Mouse (Mus musculus) midbrain, embryonic 16.5 days (tissue): ENCODE measurements around the gene Kdm1b. TPM values are rescaled to one million over a fixed set of nuclear protein-coding genes. Genes with fewer than 3 reads are reported as not detected.

Experiments
- ATAC-seq: fragments of 200-750 bp; cut with Nextera tagmentation; 2 replicates; pipeline ENCODE4 v1.8.0; 2017; ENCODE audit warnings: moderate TSS enrichment
- H3K27ac ChIP-seq: fragments of 300-500 bp; sonication (generic); 2 replicates; pipeline ENCODE4 v1.5.1; 2014; ENCODE audit warnings: mild to moderate bottlenecking, low read length, mixed read lengths
- H3K27me3 ChIP-seq: fragments of 300-500 bp; sonication (generic); 2 replicates; pipeline ENCODE4 v1.6.1; 2014; ENCODE audit warnings: low read depth, low read length, mixed read lengths; ENCODE audit not compliant: control insufficient read depth, insufficient read depth
- H3K36me3 ChIP-seq: fragments of 300-500 bp; sonication (generic); 2 replicates; pipeline ENCODE4 v1.6.1; 2014; ENCODE audit warnings: mild to moderate bottlenecking, low read length, moderate library complexity, mixed read lengths; ENCODE audit not compliant: control insufficient read depth, insufficient read depth
- H3K4me1 ChIP-seq: fragments of 300-500 bp; sonication (generic); 2 replicates; pipeline ENCODE4 v1.6.1; 2014; ENCODE audit warnings: mild to moderate bottlenecking, low read length, mixed read lengths; ENCODE audit not compliant: control insufficient read depth, insufficient read depth
- H3K4me2 ChIP-seq: fragments of 300-500 bp; sonication (generic); 2 replicates; pipeline ENCODE4 v1.6.1; 2014; ENCODE audit warnings: mild to moderate bottlenecking, low read length, mixed read lengths
- H3K4me3 ChIP-seq: fragments of 300-500 bp; sonication (generic); 2 replicates; pipeline ENCODE4 v1.5.1; 2014; ENCODE audit warnings: low read depth, mild to moderate bottlenecking, low read length, moderate library complexity, mixed read lengths
- H3K9ac ChIP-seq: fragments of 300-500 bp; sonication (generic); 2 replicates; pipeline ENCODE4 v1.6.1; 2014; ENCODE audit warnings: low read depth, low read length, mixed read lengths
- H3K9me3 ChIP-seq: fragments of 300-500 bp; sonication (generic); replicated peaks from 2 replicates; pipeline ENCODE4 v1.6.1; 2014; ENCODE audit warnings: mild to moderate bottlenecking, low read length, mixed read lengths; ENCODE audit not compliant: control insufficient read depth, poor library complexity, severe bottlenecking
- WGBS: fragments of 180-500 bp; shearing (Covaris S2); extraction: QIAGEN DNeasy Blood & Tissue Kit; methylation state at CpG from one replicate; pipeline ENCODE4 v1.1.7; 2014; 5-methylcytosine and 5-hydroxymethylcytosine counted together
- polyA plus RNA-seq: library from polyadenylated mRNA; unstranded; fragments of >200 nt; fragmentation: Nextera tagmentation; extraction: Ambion mirVana; gene quantifications from 2 replicates; pipeline ENCODE4 v1.2.1, GENCODE M21; 2015

Gene Kdm1b
- polyA plus RNA-seq, 1 experiment from 2014 or later: 22.2 TPM

DNA sequence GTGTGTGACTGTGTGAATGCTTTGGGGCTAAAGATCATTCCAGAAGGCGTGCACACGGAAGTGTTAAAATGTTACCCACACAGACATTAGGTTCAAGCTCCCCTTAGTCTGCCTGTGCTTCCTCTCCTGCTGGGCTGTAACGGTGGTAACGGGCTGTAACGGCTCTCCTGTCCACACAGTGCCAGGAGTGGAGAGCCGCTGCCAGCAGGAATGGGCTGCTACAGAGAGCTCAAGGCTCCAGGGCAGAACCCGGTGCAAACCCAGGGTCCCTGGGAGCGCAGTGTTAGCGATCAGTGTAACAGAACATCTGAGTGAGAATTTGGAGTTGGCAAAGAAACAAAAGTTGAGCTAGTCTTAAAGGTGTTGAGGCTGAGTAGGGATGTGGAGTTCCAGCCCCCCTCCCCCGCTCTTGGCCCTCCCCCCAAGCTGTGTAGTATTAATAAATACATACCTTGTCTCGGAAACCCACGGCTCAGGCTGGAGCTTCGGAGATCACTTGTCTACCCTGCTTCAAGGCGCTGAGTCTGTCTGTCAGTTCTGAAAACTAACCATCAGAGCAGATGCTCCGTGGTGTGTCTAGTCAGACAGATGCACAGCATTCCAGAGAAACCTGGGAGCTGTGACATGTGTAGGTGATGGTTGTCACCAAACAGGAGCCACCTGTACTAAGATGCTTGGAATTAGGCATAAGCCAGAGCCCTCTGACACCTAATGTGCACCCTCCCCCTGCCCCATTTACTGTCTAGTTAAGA, 27.2 kb downstream of the Kdm1b start:
- Histone ChIP-seq H3K9me3 (no peaks in the 10 kb centered on the region), H3K4me2 (no peak overlapping the region), H3K27ac (no peak overlapping the region), H3K4me1 (no peaks in the 10 kb centered on the region), H3K27me3 (no peaks in the 10 kb centered on the region), H3K36me3 (peaks cover 15% of the 10 kb centered on the region), H3K9ac (no peak overlapping the region), H3K4me3 (no peak overlapping the region)
- 84% methylated on average over 15 of the region's 15 CpGs for WGBS
- ATAC-seq: no peak

- Histone ChIP-seq H3K27ac (no peak overlapping the region), H3K27me3 (no peaks in the 10 kb centered on the region), H3K4me2 (no peak overlapping the region), H3K36me3 (peaks cover 15% of the 10 kb centered on the region), H3K9ac (no peak overlapping the region), H3K9me3 (no peaks in the 10 kb centered on the region), H3K4me3 (no peak overlapping the region), H3K4me1 (no peaks in the 10 kb centered on the region)
- 96% methylated on average over 13 of the region's 13 CpGs for whole genome bisulfite sequencing
- ATAC-seq: no peak
Observed at GRCm38 (mm10) chr13:47071871-47072270, 28.6 kb downstream of the Kdm1b start.

DNA sequence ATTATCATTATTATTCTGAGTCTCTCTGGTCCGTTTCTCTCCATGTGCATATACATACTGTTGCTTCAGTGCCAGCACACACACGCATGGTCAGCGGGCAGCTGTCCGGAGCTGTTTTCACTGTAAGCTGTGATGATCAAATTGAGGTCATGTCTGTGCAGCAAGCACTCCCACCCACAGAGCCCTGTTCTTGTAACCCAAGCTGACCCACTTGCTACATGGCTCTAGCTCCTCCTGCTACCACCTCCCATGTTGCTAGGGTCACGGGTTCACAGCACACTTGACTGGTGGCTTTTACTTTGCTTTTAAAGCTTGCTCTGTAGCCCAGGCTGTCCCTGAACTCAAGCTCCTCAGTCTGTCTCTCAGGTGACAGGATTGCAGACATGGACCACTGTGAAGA, 29.2 kb downstream of the Kdm1b start:
- Histone ChIP-seq H3K9ac (no peak overlapping the region), H3K27me3 (no peaks in the 10 kb centered on the region), H3K4me2 (no peak overlapping the region), H3K9me3 (no peaks in the 10 kb centered on the region), H3K4me1 (no peaks in the 10 kb centered on the region), H3K4me3 (no peak overlapping the region), H3K36me3 (peaks cover 16% of the 10 kb centered on the region), H3K27ac (no peak overlapping the region)
- no peak for ATAC-seq
- 93% methylated on average over 5 of the region's 5 CpGs for WGBS

GRCm38 (mm10) chr13:47076156-47076555, 32.9 kb downstream of the Kdm1b start:
- no peak overlapping the region for H3K4me3 ChIP-seq
- no peak for ATAC-seq
- H3K4me1 ChIP-seq: no peaks in the 10 kb centered on the region
- no peaks in the 10 kb centered on the region for H3K9me3 ChIP-seq
- no peak overlapping the region for H3K27ac ChIP-seq
- H3K36me3 ChIP-seq: peaks cover 31% of the 10 kb centered on the region
- H3K27me3 ChIP-seq: no peaks in the 10 kb centered on the region
- H3K9ac ChIP-seq: no peak overlapping the region
- no peak overlapping the region for H3K4me2 ChIP-seq
- 90% methylated on average over 5 of the region's 5 CpGs for WGBS

DNA sequence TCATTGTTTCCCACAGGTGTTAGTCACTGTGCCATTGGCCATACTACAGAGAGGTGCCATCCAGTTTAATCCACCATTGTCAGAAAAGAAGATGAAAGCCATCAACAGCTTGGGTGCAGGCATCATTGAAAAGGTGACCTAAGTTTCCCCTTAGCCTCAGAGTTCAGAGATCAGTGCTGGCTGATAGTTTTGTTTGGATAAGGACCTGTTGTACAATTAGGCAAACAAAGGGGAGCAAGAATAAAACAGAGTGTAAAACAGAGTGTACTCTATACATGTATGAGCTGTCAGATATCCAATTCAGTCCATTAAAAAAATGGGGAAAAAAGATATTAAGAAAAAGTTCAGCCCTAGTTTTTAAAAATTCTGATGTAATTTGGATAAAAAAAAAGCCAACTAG, 34.1 kb downstream of the Kdm1b start:
- Histone ChIP-seq H3K4me3 (no peak overlapping the region), H3K4me2 (no peak overlapping the region), H3K36me3 (peaks cover 32% of the 10 kb centered on the region), H3K27ac (no peak overlapping the region), H3K9me3 (no peaks in the 10 kb centered on the region), H3K9ac (no peak overlapping the region), H3K27me3 (no peaks in the 10 kb centered on the region), H3K4me1 (no peaks in the 10 kb centered on the region)
- ATAC-seq: no peak

- no peaks in the 10 kb centered on the region for H3K4me1 ChIP-seq
- WGBS: 70% methylated on average over 5 of the region's 5 CpGs
- no peak overlapping the region for H3K4me3 ChIP-seq
- H3K27ac ChIP-seq: no peak overlapping the region
- H3K9ac ChIP-seq: no peak overlapping the region
- no peak overlapping the region for H3K4me2 ChIP-seq
- H3K9me3 ChIP-seq: no peaks in the 10 kb centered on the region
- ATAC-seq: no peak
- H3K27me3 ChIP-seq: no peaks in the 10 kb centered on the region
- H3K36me3 ChIP-seq: peaks cover 32% of the 10 kb centered on the region
Observed at GRCm38 (mm10) chr13:47078799-47079198, 35.5 kb downstream of the Kdm1b start.

DNA sequence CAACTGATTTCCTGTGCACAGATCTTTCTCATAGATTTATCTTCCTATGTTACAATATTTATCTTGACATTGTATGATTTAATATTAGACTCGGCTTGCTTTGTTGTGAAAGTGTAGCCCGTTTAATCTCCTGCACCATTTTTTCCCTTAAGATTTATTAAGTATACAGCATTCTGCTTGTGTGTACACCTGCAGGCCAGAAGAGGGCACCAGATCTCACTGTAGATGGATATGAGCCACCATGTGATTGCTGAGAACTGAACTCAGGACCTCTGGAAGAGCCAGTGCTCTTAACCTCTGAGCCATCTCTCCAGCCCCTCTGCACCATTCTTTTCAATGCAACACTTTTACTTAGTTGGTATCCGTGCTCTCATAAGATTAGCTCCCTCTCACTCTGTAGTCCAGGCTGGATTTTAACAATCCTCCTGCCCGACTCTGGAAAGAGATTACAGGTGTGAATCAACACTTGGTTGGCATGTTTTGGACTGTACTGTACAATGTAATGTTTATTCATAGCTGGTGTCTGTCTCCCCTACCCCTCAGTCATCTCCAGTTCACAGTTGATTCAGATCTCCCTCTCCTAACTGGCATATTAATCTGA, 37.7 kb downstream of the Kdm1b start:
- Histone ChIP-seq H3K27ac (no peak overlapping the region), H3K4me2 (no peak overlapping the region), H3K4me3 (no peak overlapping the region), H3K27me3 (no peaks in the 10 kb centered on the region), H3K36me3 (peaks cover 26% of the 10 kb centered on the region), H3K4me1 (no peaks in the 10 kb centered on the region), H3K9ac (no peak overlapping the region), H3K9me3 (no peaks in the 10 kb centered on the region)
- WGBS: 90% methylated on average over 4 of the region's 4 CpGs
- no peak for ATAC-seq

- WGBS: 92% methylated on average over 1 of the region's 1 CpGs
- Histone ChIP-seq H3K4me1 (no peaks in the 10 kb centered on the region), H3K36me3 (peaks cover 12% of the 10 kb centered on the region), H3K27ac (no peak overlapping the region), H3K9me3 (no peaks in the 10 kb centered on the region), H3K4me3 (no peak overlapping the region), H3K27me3 (no peaks in the 10 kb centered on the region), H3K9ac (no peak overlapping the region), H3K4me2 (no peak overlapping the region)
- ATAC-seq: no peak
Observed at GRCm38 (mm10) chr13:47088433-47088832, 45.1 kb downstream of the Kdm1b start.

DNA sequence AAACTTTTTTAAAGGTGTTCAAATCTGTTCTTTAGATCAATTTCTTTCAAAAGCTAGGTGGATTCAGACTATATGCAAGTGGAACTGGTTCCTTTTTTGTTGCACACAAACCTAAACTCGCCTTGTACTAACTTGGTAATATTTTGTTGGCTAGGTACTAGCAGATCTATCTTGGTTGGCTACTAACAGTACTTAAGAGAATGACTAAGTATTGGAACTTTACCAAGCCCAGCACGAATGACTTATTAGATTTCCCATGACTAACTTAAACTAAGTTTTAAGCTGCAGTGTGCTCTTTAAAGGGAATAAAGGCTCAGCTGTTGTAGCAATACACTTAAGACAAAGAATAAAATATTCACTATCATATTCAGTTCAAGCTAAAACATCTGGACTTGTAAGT, 46.0 kb downstream of the Kdm1b start:
- Histone ChIP-seq H3K4me2 (no peak overlapping the region), H3K9me3 (no peaks in the 10 kb centered on the region), H3K4me1 (no peaks in the 10 kb centered on the region), H3K36me3 (peaks cover 12% of the 10 kb centered on the region), H3K4me3 (no peak overlapping the region), H3K9ac (no peak overlapping the region), H3K27me3 (no peaks in the 10 kb centered on the region), H3K27ac (no peak overlapping the region)
- 95% methylated on average over 2 of the region's 2 CpGs for WGBS
- ATAC-seq: no peak
